Mouse (Mus musculus) heart, postnatal 0 days (tissue): Measurements from ENCODE around the gene Elovl6. TPM values are rescaled to one million over a fixed set of nuclear protein-coding genes. Genes with fewer than 3 reads are reported as not detected.

Experiments
- ATAC-seq: fragments of 200-750 bp; cut with Nextera tagmentation; 2 replicates; pipeline ENCODE4 v1.8.0; 2017; ENCODE audit warnings: low read depth, moderate number of reproducible peaks, moderate library complexity; ENCODE audit not compliant: insufficient read depth
- DNase-seq: peaks from one replicate; pipeline ENCODE4 v3.0.0-alpha.2; 2016; ENCODE audit warnings: low spot score
- H3K27ac ChIP-seq: fragments of 300-500 bp; sonication (generic); 2 replicates; pipeline ENCODE4 v1.5.1; 2014; ENCODE audit warnings: low read depth, mild to moderate bottlenecking
- H3K27me3 ChIP-seq: fragments of 300-500 bp; sonication (generic); 2 replicates; pipeline ENCODE4 v1.6.1; 2014; ENCODE audit warnings: low read length, mixed read lengths; ENCODE audit not compliant: control insufficient read depth, insufficient read depth
- H3K36me3 ChIP-seq: fragments of 300-500 bp; sonication (generic); replicated peaks from 2 replicates; pipeline ENCODE4 v1.6.1; 2014; ENCODE audit warnings: low read length, mixed read lengths; ENCODE audit not compliant: control insufficient read depth, insufficient read depth
- H3K4me1 ChIP-seq: fragments of 300-500 bp; sonication (generic); 2 replicates; pipeline ENCODE4 v1.6.1; 2014; ENCODE audit warnings: antibody characterized with exemption; ENCODE audit not compliant: control insufficient read depth, insufficient read depth
- H3K4me2 ChIP-seq: fragments of 300-500 bp; sonication (generic); 2 replicates; pipeline ENCODE4 v1.6.1; 2014; ENCODE audit warnings: low read depth, mild to moderate bottlenecking, low read length, moderate library complexity
- H3K4me3 ChIP-seq: fragments of 300-500 bp; sonication (generic); 2 replicates; pipeline ENCODE4 v1.5.1; 2014; ENCODE audit warnings: low read depth, low read length
- H3K9ac ChIP-seq: fragments of 300-500 bp; sonication (generic); replicated peaks from 2 replicates; pipeline ENCODE4 v1.6.1; 2014; ENCODE audit warnings: low read depth, low read length, mixed read lengths
- H3K9me3 ChIP-seq: fragments of 300-500 bp; sonication (generic); replicated peaks from 2 replicates; pipeline ENCODE4 v1.6.1; 2016; ENCODE audit warnings: low read length; ENCODE audit not compliant: control insufficient read depth
- CTCF ChIP-seq: IDR thresholded peaks from 2 replicates; pipeline ENCODE4 v1.5.1; 2016; ENCODE audit warnings: antibody characterized with exemption, control low read depth, low read depth
- EP300 ChIP-seq: IDR thresholded peaks from 2 replicates; pipeline ENCODE4 v1.6.1; 2016; ENCODE audit warnings: antibody characterized with exemption, low read depth
- WGBS: fragments of 180-500 bp; shearing (Covaris S2); extraction: QIAGEN DNeasy Blood & Tissue Kit; methylation state at CpG from one replicate; pipeline ENCODE4 v1.1.7; 2014; 5-methylcytosine and 5-hydroxymethylcytosine counted together
- polyA plus RNA-seq: library from polyadenylated mRNA; unstranded; fragments of >200 nt; fragmentation: Nextera tagmentation; extraction: Ambion mirVana; gene quantifications from 2 replicates; pipeline ENCODE4 v1.2.1, GENCODE M21; 2015
- total RNA-seq: library from RNA; depleted of rRNA; stranded (reverse); fragments of >200 nt; gene quantifications from 2 replicates; pipeline ENCODE4 v1.2.3, GENCODE M21; 2014; ENCODE audit warnings: low replicate concordance

Gene Elovl6
- total and polyA plus RNA-seq, 2 experiments from 2014 or later = 2.9 to 5.2 TPM

DNA sequence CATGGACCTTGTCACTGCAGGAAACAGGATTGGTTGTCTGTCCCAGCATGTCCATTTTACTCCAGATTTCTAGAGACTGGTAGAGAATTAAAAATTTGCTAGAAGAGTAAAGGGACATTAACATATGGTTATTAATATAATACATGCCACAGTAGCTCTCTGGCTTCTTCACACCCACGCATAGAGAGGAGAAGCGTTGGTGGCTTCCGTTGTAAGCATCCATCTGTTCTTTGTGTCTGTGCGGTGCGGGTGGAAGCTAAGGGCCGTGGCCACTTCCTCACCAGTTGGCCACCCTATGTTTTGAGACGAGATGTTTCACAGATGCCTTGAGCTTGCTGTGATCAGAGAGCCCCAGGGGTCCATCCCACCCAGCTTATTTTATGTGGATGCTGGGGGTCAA lies 109.5 kb downstream of the Elovl6 start:
- no peaks in the 10 kb centered on the region for H3K4me1 ChIP-seq
- WGBS = 88% methylated on average over 7 of the region's 7 CpGs
- H3K27me3 ChIP-seq = no peaks in the 10 kb centered on the region
- H3K36me3 ChIP-seq = no peaks in the 10 kb centered on the region
- no peaks in the 10 kb centered on the region for H3K9me3 ChIP-seq
- no peak overlapping the region for H3K4me3 ChIP-seq
- TF ChIP-seq CTCF (no peak), EP300 (no peak)
- DNase-seq = no peak
- no peak overlapping the region for H3K9ac ChIP-seq
- no peak overlapping the region for H3K4me2 ChIP-seq
- no peak for ATAC-seq
- H3K27ac ChIP-seq = no peak overlapping the region

DNA sequence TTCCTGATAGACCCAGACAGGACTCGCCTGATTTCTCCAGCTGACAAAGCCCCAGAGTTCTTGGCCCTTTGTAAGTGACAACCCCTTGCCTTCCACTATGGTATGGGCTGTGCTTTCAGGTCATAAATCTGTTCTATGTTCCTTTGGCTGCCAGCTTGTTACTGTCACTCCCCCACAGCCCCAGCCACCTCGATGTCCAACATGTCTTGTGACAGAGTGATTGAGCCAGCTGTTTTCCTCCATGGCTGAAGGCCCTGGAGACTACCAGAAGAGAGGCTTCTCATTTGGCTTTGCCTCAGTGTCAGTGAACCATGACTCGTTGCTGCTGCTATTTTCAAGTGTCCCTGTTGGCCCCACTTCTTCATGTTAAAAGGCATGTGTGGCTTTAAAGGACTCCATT lies 113.3 kb downstream of the Elovl6 start:
- Histone ChIP-seq H3K4me3 (no peak overlapping the region), H3K9ac (no peak overlapping the region), H3K4me1 (peaks cover 8% of the 10 kb centered on the region; the same call in 1 of the 2 replicates), H3K36me3 (no peaks in the 10 kb centered on the region), H3K9me3 (no peaks in the 10 kb centered on the region), H3K4me2 (no peak overlapping the region), H3K27me3 (no peaks in the 10 kb centered on the region), H3K27ac (no peak overlapping the region)
- TF ChIP-seq EP300 (no peak), CTCF (no peak)
- peak; percentile 51; the same call in 1 of the 2 replicates for ATAC-seq
- 40% methylated on average over 3 of the region's 3 CpGs for WGBS
- DNase-seq = no peak

DNA sequence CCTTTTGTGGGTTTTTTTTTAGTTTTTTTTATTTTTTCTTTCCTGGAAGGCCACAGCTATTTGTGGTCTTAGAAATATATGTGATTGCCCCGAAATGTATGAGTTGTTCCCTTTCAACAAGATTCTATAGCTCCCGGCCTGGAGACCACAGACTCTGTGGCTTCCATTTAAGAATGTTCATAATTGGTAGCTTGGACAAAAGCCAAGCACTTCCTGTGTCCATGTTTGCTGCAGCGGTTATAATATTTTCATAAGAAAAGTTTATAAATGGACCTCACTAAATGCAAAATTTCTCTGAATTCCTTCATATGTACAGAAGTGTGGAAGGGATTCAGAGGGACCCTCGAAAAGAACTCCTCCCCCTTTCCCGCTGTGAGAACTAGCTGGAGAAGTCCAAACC lies 114.6 kb downstream of the Elovl6 start:
- Histone ChIP-seq H3K9ac (no peak overlapping the region), H3K4me1 (peaks cover 9% of the 10 kb centered on the region; the same call in 1 of the 2 replicates), H3K4me3 (no peak overlapping the region), H3K9me3 (no peaks in the 10 kb centered on the region), H3K27me3 (no peaks in the 10 kb centered on the region), H3K27ac (no peak overlapping the region), H3K4me2 (no peak overlapping the region), H3K36me3 (no peaks in the 10 kb centered on the region)
- TF ChIP-seq EP300 (no peak), CTCF (no peak)
- 72% methylated on average over 5 of the region's 5 CpGs for WGBS
- ATAC-seq (no peak), DNase-seq (no peak)

DNA sequence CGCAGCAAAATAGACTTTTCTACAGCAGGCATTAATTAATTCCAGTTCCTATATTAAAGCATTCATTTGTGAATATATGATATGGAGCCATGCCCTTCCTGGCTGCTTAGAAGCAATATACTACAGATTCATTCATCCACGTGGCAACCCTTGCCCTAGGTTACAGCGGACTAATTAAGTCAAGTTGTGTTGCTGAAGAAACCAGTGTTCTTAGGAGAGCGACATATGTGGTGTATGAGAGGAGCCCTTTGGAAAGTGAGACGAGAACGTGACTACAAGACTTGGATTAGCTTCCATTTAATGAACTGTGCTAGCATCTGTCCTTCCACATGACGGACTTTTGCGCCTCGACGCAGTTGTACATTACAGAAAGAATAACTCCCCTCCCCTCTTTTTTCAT lies 115.2 kb downstream of the Elovl6 start:
- WGBS = 88% methylated on average over 10 of the region's 10 CpGs
- H3K27ac ChIP-seq = no peak overlapping the region
- no peak overlapping the region for H3K9ac ChIP-seq
- H3K27me3 ChIP-seq = no peaks in the 10 kb centered on the region
- H3K9me3 ChIP-seq = no peaks in the 10 kb centered on the region
- ATAC-seq (no peak), DNase-seq (no peak)
- no peaks in the 10 kb centered on the region for H3K36me3 ChIP-seq
- H3K4me2 ChIP-seq = no peak overlapping the region
- no peak overlapping the region for H3K4me3 ChIP-seq
- H3K4me1 ChIP-seq = peaks cover 9% of the 10 kb centered on the region; the same call in 1 of the 2 replicates
- TF ChIP-seq EP300 (no peak), CTCF (no peak)

DNA sequence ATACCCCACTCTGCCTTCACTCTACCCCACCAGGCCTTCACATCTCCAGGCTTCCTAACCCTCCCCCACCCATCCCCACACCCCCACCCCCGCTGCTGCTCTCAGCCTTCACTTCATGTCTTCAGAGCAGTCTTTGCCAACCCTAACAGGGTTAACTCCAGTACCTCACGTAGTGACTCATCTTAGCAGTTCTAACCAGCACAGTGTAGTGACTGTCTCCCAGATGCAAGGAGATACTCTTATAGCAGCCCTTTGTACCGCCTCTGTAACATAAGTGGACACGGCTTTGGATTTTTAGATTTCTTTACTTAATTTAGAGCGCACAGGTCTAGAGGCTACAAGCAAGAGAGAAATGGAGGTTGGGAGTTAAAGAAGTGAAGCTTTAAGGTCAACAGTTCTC lies 116.4 kb downstream of the Elovl6 start:
- no peak for ATAC-seq
- Histone ChIP-seq H3K4me1 (peaks cover 9% of the 10 kb centered on the region; the same call in 1 of the 2 replicates), H3K9me3 (no peaks in the 10 kb centered on the region), H3K27me3 (no peaks in the 10 kb centered on the region), H3K36me3 (no peaks in the 10 kb centered on the region), H3K4me2 (no peak overlapping the region), H3K4me3 (no peak overlapping the region), H3K27ac (no peak overlapping the region), H3K9ac (no peak overlapping the region)
- WGBS = 82% methylated on average over 5 of the region's 5 CpGs
- DNase-seq = no peak
- TF ChIP-seq EP300 (no peak), CTCF (no peak)

DNA sequence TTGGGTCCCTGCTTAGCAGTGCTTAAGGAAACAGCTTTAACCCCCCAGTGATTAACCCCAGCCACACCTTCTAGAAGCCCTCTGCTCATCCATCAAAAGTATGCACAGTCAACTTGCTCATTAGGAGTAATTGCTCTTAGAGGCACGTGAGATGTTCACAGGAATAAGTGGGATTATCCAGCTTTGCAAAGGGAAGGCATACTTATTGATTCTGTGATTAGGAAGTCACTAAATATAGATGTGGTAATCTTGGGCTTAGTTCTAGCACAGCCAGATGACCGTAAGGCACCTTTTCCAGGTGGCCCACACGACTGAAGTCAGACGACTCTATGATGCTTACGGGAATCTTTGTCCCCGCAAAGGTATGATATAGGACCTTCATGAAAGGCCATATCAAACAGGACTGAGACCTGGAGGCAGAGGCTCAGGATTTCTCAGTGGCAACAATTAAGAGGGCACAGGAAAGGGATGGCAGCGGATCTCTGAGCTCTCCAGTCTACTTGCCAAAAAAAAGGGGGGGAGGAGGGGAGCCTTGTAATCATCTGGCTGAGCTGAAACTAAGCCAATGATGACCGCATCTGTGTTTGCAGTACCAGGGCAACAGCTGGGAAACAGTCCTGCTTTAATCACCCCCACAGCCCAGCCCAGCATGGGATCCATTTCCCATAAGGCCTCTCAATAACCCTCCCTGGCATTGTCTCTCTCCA lies 117.6 kb downstream of the Elovl6 start:
- no peak overlapping the region for H3K27ac ChIP-seq
- H3K4me3 ChIP-seq = no peak overlapping the region
- H3K27me3 ChIP-seq = no peaks in the 10 kb centered on the region
- DNase-seq (peak; percentile 46), ATAC-seq (peak; percentile 80; the same call in 1 of the 2 replicates)
- 66% methylated on average over 8 of the region's 8 CpGs for WGBS
- H3K4me2 ChIP-seq = no peak overlapping the region
- H3K9ac ChIP-seq = no peak overlapping the region
- H3K4me1 ChIP-seq = peaks cover 9% of the 10 kb centered on the region; the same call in 1 of the 2 replicates
- no peaks in the 10 kb centered on the region for H3K36me3 ChIP-seq
- no peaks in the 10 kb centered on the region for H3K9me3 ChIP-seq
- no peak for TF ChIP-seq EP300
- TF ChIP-seq CTCF = no peak
